Mouse (Mus musculus) macrophage (primary cell): ENCODE results near the gene Rcan2. TPM values are rescaled to one million over a fixed set of nuclear protein-coding genes. Genes with fewer than 3 reads are reported as not detected.

Experiments
- H3K27ac ChIP-seq: fragments of 350-480 bp; formaldehyde crosslinking; 2 replicates; pipeline ENCODE4 v1.9.0; 2021
- H3K36me3 ChIP-seq: fragments of 350-480 bp; formaldehyde crosslinking; 2 replicates; pipeline ENCODE4 v1.9.0; 2021; ENCODE audit errors: inconsistent target
- H3K4me3 ChIP-seq: fragments of 350-480 bp; formaldehyde crosslinking; 2 replicates; pipeline ENCODE4 v1.9.0; 2021; ENCODE audit errors: inconsistent target
- H3K79me2 ChIP-seq: fragments of 350-480 bp; formaldehyde crosslinking; 2 replicates; pipeline ENCODE4 v1.9.0; 2021; ENCODE audit errors: inconsistent target
- WGBS: methylation state at CpG from one replicate; pipeline ENCODE4 v1.1.7; 2026; ENCODE audit warnings: inconsistent platforms; ENCODE audit not compliant: missing documents; 5-methylcytosine and 5-hydroxymethylcytosine counted together
- polyA plus RNA-seq: library from polyadenylated mRNA; stranded (reverse); fragments of 250-400 nt; gene quantifications from 3 replicates; pipeline ENCODE4 v1.2.4, GENCODE M21; 2018; ENCODE audit warnings: inconsistent platforms

Rcan2 gene
- polyA plus RNA-seq, 1 experiment from 2014 or later: not detected

DNA sequence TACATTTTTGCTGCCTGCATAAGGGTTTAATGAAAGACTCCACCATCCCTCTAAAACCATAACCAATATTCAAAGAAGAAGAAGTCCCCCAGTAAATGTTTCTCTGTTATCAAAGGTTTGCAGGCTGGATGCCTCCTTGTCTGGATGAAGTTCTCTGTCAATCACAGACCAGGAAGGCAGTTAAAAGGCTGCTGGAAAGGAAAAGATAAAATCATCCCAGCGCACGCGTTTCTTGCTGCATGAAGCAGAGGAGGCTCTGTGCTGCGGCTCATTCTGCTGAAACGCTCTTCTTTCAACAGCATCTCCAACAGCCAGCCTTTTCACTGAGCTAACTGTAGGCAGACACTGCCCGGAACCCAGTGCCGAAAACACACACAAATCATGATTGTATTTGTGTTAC, 196.4 kb downstream of the Rcan2 start:
- no peak overlapping the region for H3K4me3 ChIP-seq
- WGBS: 30% methylated on average over 7 of the region's 7 CpGs
- no peaks in the 10 kb centered on the region for H3K79me2 ChIP-seq
- no peaks in the 10 kb centered on the region for H3K36me3 ChIP-seq
- no peak overlapping the region for H3K27ac ChIP-seq

DNA sequence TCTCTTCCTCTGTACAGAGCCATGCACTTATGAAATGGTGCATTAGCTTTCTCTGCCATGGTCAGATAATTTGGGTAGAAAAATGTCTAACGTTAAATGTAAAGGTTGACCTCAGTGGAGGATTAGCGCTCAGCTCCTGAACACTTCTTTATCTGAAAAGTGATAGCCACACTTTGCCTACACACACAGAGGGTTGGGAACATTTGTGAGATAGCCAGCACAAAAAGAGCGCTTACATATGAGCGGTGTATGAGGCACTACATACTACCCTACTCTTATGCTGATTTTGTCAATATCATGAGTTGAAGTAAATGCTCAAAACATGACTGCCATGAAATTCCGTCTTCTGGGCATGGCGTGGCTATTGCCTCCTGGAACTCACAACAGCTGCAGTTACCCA, 196.9 kb downstream of the Rcan2 start:
- Histone ChIP-seq H3K79me2 (no peaks in the 10 kb centered on the region), H3K36me3 (no peaks in the 10 kb centered on the region), H3K4me3 (no peak overlapping the region), H3K27ac (no peak overlapping the region)
- 96% methylated on average over 4 of the region's 6 CpGs for WGBS

DNA sequence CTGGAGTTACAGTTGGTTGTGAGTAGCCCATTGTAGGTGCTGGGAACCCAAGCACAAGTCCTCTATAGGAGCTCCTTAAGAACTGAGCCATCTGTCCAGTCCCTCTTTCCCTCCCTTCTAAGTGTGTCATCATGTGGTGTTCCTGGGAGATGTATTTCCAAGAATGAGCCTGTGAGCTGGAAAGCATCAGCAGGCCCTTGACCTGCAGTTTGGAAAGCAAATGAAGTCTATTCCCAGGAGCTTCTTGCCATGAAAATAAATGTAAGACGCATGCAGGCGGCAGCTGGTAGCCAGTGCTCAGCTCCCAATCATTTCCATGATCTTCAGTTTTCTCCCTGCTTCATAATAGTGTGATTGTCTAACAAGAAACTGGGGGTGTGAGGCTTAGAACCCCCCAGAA, 203.2 kb downstream of the Rcan2 start:
- Histone ChIP-seq H3K27ac (no peak overlapping the region), H3K4me3 (no peak overlapping the region), H3K36me3 (no peaks in the 10 kb centered on the region), H3K79me2 (no peaks in the 10 kb centered on the region)
- 95% methylated on average over 2 of the region's 2 CpGs for WGBS

DNA sequence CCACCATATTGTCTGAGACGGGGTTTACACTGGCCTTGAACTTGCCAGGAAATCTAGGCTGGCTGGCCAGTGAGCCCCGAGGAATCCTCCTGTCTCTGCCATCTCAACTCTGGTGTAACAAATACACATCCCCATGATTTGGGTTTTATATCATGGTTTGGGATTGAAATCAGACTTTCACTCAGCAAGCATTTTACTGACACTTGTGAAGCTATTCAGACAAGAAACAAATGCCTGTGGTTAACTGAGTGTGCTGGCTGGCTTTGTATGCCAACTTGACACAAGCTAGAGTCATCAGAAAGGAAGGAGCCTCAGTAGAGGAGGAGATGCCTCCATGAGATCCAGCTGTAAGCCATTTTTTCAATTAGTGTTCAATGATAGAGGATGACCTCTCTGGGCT, 206.3 kb downstream of the Rcan2 start:
- no peaks in the 10 kb centered on the region for H3K79me2 ChIP-seq
- WGBS: 93% methylated on average over 2 of the region's 2 CpGs
- H3K36me3 ChIP-seq: no peaks in the 10 kb centered on the region
- no peak overlapping the region for H3K4me3 ChIP-seq
- H3K27ac ChIP-seq: no peak overlapping the region

DNA sequence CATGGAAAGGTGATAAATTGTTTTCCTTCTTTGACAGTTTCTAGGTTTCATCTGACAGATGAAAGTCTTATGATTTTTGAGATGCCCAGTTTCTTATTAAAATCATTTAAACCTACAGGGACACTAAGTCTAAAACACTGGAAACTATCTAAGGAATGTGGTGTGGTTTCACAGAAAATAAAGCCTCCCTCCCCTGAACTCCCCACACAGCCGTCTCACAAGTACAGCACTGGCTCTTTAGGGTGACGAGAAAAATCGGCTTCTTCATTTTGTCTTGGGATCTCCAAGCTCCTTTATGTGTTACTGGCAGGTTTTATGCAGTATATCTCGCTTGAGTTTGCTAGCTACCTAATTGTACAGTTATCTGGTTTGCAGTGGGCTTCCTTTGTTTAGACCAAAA, 210.8 kb downstream of the Rcan2 start:
- H3K4me3 ChIP-seq: no peak overlapping the region
- no peaks in the 10 kb centered on the region for H3K79me2 ChIP-seq
- 94% methylated on average over 4 of the region's 4 CpGs for WGBS
- no peaks in the 10 kb centered on the region for H3K36me3 ChIP-seq
- H3K27ac ChIP-seq: no peak overlapping the region

DNA sequence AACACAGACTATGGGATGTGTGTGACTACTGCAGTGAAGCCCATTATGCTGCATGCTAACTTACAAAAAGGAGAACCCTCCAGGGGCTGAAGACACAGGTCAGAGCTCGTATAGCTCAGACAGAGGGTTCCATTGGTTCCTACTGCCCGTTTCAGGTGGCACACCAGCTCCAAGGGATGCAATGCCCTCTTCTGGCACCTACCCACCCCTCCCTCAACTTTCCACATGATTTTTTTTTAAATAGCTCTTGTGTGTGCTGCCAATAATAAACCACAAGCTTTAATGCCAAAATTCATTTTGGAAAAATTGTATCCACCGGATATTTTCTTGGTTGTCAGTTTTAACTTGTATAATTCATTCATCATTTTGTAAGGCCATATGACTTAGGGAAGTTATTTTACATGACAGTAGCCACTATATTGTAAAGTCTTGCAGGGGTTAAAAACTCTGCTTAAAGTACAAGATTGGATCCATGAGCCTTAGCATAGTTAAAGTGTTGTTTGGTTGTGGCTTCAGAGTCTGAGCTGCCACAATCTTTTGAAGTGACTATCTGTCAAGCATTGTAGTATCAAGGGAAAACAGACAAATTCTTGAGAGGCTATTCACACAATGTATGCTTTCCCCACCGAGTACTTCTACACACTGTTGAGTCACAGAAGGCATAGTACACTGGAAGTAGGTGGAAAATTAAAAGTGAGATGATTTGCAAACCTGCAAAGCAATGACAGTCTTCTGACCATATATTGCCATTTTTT, 212.8 kb downstream of the Rcan2 start:
- Histone ChIP-seq H3K4me3 (no peak overlapping the region), H3K79me2 (no peaks in the 10 kb centered on the region), H3K27ac (no peak overlapping the region), H3K36me3 (no peaks in the 10 kb centered on the region)
- 88% methylated on average over 4 of the region's 4 CpGs for WGBS

DNA sequence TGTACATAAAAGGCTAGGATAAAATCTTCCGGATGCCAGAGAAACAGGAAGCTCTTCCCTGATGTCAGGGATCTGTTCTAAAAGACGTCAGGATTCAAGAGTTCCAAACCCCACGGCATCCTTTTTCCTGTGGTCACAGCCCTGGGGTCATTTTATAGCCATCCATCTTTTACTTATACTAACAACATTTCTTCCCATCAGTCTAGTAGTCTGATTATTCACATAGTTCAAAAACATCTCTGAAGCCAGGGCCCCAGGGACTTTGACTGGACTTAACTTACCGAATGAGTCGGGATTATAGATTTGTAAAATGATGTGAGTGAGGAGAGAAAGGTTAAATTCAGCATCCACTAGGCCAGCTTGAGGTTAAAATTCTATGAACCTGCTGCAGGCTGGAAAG, 215.2 kb downstream of the Rcan2 start:
- Histone ChIP-seq H3K79me2 (no peaks in the 10 kb centered on the region), H3K27ac (no peak overlapping the region), H3K4me3 (no peak overlapping the region), H3K36me3 (no peaks in the 10 kb centered on the region)
- 80% methylated on average over 5 of the region's 5 CpGs for WGBS

DNA sequence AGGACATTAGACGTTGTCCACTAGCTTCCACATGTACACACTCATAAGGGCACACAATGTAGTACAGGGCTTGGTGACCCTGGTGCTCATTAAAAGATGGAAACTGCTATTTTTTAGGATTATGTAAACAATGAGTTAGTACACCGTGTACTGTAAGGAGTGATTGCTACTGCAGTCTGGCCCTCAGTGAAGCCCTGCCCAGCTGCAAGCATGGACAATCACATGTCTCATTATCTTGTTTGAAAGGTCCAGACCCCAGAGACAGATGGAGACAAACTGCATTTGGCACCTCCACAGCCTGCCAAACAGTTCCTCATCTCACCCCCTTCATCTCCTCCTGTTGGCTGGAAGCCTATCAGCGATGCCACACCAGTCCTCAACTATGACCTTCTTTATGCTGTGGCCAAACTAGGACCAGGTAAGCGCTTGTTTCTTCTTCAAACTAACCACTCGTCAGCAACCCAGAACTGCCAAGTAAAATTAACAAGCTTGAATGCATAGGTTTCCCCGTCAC, 219.6 kb downstream of the Rcan2 start:
- Histone ChIP-seq H3K27ac (no peak overlapping the region), H3K79me2 (no peaks in the 10 kb centered on the region), H3K36me3 (no peaks in the 10 kb centered on the region), H3K4me3 (no peak overlapping the region)
- WGBS: 79% methylated on average over 6 of the region's 6 CpGs

DNA sequence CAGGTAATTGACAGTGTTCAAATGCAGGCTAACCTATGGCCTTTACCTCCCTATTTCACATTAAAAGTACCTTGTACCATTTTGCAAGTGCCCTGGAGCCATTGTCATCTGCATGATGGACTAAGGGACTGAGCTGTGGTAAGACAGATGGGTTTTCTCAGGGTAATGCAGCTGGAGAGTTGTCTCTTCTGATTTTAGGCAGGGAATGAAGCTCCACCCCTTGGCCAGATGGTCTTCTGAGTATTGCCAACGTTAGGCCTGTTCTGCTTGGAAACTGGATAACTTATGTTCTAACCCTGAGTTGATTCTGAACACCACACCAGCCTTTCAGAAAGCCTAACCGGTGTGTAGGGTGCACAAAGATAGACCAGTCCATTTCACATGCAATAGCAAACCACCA, 222.7 kb downstream of the Rcan2 start:
- Histone ChIP-seq H3K36me3 (no peaks in the 10 kb centered on the region), H3K79me2 (no peaks in the 10 kb centered on the region), H3K27ac (no peak overlapping the region), H3K4me3 (no peak overlapping the region)
- 67% methylated on average over 2 of the region's 2 CpGs for WGBS

DNA sequence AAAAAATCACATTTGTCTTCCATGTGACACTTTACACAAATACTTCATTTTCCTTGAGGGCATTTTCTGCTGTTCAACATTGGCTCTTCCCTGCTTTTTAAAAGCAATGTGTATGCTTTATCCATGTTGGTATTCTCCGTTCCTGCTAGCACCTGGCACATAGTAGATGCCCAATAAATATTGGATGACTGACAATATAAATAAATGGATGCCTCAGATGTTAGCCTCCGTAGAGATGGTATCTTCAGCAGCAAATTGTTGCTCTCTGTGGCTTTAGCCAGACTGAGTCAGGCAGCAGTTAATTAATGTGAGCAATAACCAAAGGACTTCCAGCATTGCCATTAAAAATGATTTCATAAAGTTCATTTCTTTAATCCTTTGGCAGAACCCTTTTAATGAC, 223.9 kb downstream of the Rcan2 start:
- WGBS: 83% methylated on average over 2 of the region's 2 CpGs
- Histone ChIP-seq H3K79me2 (no peaks in the 10 kb centered on the region), H3K4me3 (no peak overlapping the region), H3K27ac (no peak overlapping the region), H3K36me3 (no peaks in the 10 kb centered on the region)

DNA sequence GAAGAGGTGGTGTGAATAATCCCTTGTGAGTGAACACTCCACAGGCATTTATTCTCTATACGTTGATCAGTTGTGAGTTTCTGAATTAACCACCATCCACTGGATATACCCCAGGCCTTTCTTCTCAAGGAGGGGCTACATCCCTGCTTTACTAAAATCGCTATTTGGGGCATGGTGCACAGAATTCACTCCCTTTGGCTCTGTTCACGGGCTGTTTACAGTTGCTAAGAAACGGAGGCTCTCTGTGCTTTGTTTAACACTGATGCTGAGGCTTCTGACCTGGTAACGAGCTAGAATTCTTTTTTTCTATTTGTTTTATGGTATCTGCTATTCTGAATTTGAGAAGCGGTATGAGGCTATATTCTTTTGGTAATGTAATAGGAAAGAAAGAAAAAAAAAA, 224.8 kb downstream of the Rcan2 start:
- Histone ChIP-seq H3K79me2 (no peaks in the 10 kb centered on the region), H3K4me3 (no peak overlapping the region), H3K36me3 (no peaks in the 10 kb centered on the region), H3K27ac (no peak overlapping the region)
- 92% methylated on average over 6 of the region's 6 CpGs for WGBS

DNA sequence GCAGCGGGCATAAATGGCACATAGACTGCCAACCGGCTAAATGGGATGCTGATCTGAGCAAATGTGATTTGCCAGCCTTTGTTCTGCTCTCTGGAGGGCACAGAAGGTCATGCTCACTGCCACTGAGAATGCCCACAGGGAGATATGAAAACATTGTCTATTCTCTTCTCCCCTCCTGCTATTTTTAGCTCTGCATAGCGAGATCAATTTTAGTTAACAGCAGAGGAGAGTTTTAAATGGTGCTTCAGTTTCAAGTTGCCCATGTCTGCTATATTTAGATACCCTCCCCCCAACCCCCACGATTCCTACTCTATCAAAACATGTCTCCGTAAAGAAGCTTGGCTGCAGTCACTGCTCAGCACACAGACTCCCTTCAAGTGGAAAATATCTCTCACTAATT, 225.2 kb downstream of the Rcan2 start:
- H3K79me2 ChIP-seq: no peaks in the 10 kb centered on the region
- no peak overlapping the region for H3K27ac ChIP-seq
- WGBS: 87% methylated on average over 5 of the region's 5 CpGs
- no peak overlapping the region for H3K4me3 ChIP-seq
- H3K36me3 ChIP-seq: no peaks in the 10 kb centered on the region

DNA sequence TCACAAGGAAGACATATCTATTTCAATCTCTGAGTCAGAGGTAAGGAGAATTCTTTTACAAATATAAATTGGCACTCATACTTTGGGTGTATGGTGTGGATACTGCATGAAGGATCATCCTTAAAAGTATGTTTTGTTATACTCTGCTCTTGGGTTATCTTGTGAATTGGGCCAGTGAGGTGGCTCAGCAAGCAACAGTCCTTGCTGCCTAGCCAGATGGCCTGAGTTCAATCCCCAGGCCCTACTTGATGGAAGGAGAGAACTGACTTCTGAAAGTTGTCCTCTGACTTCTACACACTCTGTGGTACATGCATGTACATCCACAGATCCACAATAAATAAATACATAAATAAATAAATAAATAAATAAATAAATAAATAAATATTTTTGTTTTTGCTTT, 225.6 kb downstream of the Rcan2 start:
- Histone ChIP-seq H3K79me2 (no peaks in the 10 kb centered on the region), H3K27ac (no peak overlapping the region), H3K4me3 (no peak overlapping the region), H3K36me3 (no peaks in the 10 kb centered on the region)

DNA sequence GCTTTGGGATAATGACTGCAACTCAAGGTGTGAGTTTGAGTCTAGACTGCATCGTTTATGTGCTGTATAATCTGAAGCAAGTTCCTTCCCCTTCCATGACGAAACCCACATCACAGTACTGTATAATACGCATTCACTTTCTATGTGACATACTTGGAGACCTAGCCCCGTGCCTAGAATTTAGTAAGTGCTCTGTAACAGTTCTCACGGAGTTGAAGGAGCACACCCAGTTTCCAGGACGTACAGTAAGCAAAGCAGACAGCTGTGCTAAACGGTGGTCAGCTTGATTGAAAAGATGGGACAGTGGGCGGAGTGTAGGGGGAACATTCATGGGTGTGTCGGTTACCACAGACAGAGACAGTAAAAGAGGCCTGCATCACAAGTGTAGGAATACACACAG, 226.2 kb downstream of the Rcan2 start:
- WGBS: 87% methylated on average over 9 of the region's 9 CpGs

DNA sequence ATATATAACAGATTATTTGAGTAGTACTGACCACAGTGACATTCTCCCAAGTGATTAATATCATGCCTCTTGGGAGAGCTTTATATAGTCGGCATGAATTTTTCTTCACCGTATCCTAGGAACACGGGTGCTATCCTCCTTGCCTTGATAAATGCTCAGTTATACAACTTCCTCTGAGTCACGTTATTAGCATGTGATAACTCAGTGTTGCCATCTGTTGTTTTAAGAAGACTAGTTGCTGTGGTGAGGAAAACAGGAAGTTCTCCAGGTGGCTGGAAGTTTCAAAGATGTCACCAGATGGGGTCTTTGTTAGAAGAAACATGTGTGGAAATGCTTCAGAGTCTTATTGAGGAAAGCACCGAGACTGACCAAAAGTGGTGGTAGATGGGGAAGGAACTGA, 228.5 kb downstream of the Rcan2 start:
- Histone ChIP-seq H3K27ac (no peak overlapping the region), H3K4me3 (no peak overlapping the region), H3K79me2 (no peaks in the 10 kb centered on the region), H3K36me3 (no peaks in the 10 kb centered on the region)
- WGBS: 19% methylated on average over 5 of the region's 5 CpGs

More for the DNA sequence above, 226.2 kb downstream of the Rcan2 start:
- Histone ChIP-seq H3K27ac (no peak overlapping the region), H3K4me3 (no peak overlapping the region), H3K36me3 (no peaks in the 10 kb centered on the region), H3K79me2 (no peaks in the 10 kb centered on the region)
